Mouse (Mus musculus) T-cell, adult 2 months (primary cell): Measurements from ENCODE around the gene Zswim3.
"Not testable (repeated sequence)": the region's sequence is repeated elsewhere in the genome, so short reads cannot be mapped to it uniquely, and the experiment has no call there.

ENCODE experiments used
- DNase-seq: peaks from one replicate; pipeline ENCODE4 v3.0.0; 2022; ENCODE audit warnings: low spot score

Gene Zswim3

DNA sequence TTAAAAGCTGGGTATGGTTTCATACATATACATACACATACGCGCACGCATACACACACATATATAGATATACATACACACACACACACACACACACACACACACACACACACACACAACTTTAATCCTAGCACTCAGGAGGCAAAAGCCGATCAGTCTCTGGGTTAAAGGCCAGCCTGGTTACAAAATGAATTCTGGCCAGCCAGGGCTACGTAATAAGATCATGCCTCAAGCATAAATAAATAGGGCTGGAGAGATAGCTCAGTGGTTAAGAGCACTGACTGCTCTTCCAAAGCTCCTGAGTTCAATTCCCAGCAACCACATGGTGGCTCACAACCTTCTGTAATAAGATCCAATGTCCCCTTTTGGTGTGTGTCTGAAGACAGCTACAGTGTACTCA is 50.7 kb downstream of the Zswim3 start:
- not testable (repeated sequence) for DNase-seq

DNA sequence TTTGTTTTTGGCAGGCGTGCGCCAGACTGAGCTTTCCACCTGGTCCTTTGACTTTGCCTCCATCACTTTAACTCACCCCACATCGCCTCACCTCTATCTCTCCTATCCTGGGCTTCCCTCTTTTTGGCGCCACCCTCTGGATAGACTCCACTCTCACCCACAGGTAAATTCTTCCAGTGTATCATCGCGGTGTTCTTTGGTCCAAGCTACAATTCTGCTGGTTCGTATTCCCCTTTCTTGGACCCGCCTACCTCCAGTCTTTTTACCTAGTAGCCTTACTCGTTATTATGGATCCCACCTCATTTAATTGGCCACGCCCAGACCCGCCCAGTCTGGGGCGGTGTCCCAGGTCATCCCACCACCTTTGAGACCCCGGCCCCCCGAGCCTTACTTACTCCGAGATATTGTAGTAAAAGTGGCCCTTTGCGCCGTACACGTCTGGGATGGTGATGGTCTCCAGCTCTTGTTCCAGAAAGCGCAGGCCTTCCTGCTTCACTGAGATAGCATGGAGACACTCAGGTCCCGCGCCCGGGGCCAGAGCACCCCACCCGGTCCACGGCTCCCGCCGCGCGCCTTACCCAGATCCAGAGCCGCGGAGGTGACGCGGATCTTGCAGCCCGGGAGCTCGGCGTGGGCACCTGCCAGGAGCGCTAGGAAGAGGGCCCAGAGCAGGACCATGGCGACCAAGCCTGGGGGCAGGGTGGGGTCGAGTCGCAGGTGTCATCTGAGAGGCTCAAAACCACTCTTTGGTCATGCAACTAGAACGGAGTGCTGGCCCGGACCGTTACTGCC is 51.6 kb downstream of the Zswim3 start:
- peak; percentile 10 for DNase-seq

DNA sequence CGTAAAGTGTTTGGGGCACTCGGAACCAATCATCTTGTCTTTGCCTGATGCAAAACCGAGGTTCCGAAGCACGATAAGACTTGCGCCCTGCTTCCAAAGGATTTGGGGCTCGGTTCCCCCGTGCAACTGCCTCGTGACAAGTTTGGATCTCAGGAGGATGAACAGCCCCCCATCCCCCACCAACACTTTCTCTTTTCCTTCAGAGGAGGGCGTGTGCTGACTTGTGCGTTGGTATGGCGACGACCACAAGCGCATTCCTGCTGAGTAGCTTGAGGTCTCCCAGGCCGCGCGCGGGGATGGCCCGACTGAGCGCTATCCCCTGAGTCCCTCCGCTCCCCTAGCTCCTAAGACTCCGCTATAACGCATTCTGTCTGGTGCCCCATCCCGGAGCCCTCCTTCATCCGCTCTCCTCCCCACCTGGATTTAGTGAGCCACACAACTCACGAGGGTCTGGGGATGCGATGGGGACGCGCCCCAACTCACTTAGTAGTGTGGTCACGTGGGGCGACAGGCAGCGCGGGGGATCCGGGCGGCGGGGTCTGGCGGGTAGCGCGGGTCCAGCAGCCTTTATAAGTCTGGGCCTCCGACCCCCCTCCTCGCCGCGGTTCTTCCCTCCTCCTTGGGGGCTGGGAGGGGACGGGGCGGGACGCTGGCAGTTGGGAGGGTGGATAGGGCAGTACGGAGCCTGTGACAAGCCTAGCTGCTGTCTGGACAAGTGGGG is 52.4 kb downstream of the Zswim3 start, which contains the start of gene Pltp:
Gene Pltp, minus strand, starts transcription at position 611 of the 721 bp plus-strand sequence.
- peak; percentile 59 for DNase-seq

GRCm38 (mm10) chr2:164857842-164858553 is 53.1 kb downstream of the Zswim3 start:
- DNase-seq, result no peak

- no peak for DNase-seq
Observed at GRCm38 (mm10) chr2:164859155-164859554, 54.3 kb downstream of the Zswim3 start.

DNA sequence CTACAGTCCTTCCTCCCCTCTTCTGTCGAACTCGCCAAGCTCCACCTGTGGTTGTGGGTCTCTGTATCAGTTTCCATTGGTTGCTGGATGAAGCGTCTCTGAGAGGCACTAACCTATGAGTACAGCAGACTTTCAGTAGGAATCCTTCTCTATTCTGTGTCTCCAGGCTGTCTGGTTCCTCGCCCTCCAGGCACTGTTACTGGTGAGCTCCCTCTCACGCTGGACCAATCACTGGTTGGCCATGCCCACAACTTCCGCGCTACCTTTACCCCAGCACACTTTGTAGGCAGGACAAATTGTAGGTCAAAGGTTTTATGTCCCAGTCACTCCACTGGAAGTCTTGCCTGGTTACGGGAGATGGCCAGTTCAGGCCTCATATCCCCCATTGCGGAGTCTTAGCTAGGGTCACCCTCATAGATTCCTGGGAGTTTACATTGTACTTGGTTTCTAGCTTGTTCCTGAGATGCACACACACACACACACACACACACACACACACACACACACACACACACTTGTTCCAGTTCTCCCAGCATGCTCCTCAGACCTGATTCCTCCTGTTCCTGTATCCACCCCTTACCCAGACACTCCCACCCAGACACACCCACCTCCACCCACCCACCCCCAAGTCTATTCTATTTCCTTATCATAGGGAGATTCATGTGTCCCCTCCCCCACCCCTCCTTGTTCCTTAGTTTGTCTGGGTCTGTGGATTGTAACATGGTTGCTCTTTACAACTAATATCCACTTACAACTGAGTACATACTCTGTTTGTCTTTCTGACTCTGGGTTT is 54.9 kb downstream of the Zswim3 start:
- no peak for DNase-seq

DNA sequence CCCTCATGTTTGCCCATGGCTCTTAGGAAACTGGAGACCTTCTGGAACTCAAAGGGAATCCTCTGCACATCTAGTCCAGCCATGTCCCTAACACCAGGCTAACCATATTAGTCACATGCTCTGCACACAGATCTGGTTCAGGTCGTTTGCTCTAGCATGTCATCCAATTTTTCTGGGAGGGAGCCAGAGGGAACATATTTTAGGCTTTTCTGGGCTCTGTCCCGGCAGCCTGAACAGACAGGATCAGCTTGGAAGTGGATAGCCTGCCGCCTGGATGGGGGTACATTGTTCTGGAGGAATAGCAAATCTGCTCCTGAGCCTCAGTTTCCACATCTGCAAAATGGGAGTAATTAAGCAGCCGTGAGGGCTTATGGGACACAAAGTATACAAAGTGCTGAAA is 56.2 kb downstream of the Zswim3 start:
- DNase-seq, result no peak

DNA sequence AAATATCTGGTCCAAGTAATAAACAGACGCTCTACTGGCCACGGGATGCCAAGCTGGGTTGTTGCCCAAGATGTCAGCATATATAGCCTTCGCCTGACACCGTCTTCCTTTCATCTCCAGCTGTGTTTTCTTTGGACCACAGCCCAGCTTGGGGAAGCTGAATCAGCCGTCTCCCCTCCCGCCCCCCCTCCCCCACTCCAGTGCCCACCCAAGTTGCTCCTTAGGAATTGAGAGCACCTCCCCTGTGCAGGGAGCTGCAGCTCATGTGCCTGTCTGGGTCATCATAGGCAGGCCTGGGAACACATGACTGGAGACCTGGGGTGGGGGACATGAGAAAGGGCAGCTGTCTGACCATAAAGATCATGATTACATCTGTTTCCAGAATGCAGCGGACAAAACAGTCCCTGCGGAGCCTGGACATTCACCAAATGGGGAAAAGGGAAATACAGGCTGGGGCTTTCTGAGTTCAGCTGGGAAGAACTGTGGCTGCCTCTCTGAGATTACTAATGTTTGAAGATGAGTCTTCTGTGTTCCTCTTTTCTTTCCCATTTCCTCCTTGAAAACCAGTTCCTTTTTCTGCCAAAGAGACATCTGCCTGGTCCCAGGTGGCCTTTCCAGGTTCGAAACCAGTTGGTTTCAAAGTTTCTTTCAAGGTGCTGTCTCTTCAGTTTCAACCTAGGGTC is 57.4 kb downstream of the Zswim3 start:
- DNase-seq, result no peak

GRCm38 (mm10) chr2:164863411-164863810 is 58.5 kb downstream of the Zswim3 start:
- DNase-seq, result not testable (repeated sequence)

GRCm38 (mm10) chr2:164864593-164864992 is 59.7 kb downstream of the Zswim3 start:
- no peak for DNase-seq

DNA sequence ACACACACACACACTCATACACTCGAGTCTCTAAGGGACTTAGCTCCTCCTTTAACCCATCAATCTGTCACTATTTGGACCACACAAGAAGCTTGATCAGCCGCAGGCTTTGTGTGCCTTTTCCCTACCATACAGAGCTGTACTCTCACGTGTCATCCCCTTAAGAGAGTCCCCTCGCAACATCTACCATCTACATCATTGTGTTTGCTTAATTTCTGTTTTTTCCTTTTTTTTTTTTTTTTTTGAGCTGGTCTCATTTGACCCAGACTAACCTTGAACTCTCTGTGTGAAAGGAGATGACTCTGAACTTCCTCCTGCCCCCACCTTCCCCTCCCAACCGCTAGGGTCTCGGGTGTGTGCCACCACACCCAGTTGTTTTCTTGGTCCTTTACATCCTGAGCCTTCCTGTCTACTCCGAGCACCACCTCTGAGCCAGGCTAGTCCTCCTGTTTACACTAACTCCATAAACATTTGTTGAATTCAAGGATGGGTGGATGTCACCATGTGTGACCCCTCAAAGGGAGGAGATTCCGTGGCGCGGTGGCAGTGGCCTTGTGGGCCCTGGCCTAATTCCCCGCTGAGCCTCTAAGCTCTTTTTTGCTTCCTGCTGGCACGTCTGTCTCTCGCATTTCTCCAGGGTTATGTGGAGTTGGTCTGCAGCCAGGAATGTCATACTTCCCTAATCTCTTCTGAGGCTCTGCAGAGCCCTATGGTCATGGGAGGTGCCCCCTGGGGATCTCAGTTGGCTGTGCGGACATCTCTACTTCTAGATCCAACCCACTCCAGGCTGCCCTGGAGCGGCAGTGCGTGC is 62.0 kb downstream of the Zswim3 start:
- DNase-seq, result peak; percentile 54

- DNase-seq, result no peak
Observed at GRCm38 (mm10) chr2:164867566-164867965, 62.7 kb downstream of the Zswim3 start.

GRCm38 (mm10) chr2:164868491-164868890 is 63.6 kb downstream of the Zswim3 start:
- DNase-seq, result peak; percentile 55
